Mouse (Mus musculus): ENCODE data around the gene Ube3b. TPM values are rescaled to one million over a fixed set of nuclear protein-coding genes. Genes with fewer than 3 reads are reported as not detected.

The Ube3b gene
- total RNA-seq, 2 experiments from 2014 or later: 18.5 to 26.6 TPM

GRCm38 (mm10) chr5:114421561-114422298 is 41.3 kb downstream of the Ube3b start:
- no peak for ATAC-seq (replicated peaks; ENCODE audit: poor library complexity)

DNA sequence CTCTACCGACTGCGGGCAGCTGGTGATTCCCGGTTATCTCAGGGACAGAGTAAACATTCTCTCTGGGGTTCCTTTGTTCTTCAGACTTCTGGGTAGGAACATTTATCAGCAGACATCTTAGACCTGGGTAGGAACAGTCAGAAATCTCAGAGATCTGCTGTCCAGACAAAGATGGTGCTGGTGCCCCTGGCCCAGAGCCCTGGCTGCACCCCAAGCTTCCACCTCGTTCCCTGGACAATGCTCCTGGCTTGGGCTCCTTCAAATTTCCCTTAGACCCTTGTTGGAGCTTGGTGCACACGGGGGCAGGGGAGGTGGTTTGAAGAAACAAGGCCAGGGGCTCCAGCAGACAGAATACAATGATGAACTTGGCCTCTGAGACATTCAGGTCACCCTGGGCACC is 42.2 kb downstream of the Ube3b start:
- ATAC-seq (replicated peaks; ENCODE audit: poor library complexity): no peak

DNA sequence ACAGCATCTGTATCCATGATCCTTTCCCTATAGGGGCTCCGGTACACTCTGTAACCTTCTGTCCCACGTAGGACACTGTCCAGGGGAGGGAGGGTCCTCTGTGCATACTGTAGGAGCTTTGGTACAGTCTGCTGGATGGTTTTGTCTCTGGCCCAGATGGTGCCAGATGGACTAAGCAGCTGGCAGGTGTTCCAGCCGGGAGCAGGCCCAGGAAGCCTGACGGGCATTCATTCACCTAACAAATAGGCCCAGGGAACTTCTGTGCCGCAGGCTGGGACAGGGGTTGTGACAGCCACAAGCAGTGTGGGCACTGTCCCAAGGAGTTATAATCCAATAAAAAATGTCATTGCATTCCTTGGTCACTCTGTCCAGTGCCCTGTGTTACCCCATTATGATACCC is 43.6 kb downstream of the Ube3b start:
- no peak for ATAC-seq (replicated peaks; ENCODE audit: poor library complexity)

- ATAC-seq (replicated peaks; ENCODE audit: poor library complexity): no peak
Observed at GRCm38 (mm10) chr5:114426732-114427131, 46.3 kb downstream of the Ube3b start.

- no peak for ATAC-seq (replicated peaks; ENCODE audit: poor library complexity)
Observed at GRCm38 (mm10) chr5:114428621-114429020, 48.2 kb downstream of the Ube3b start.

GRCm38 (mm10) chr5:114429781-114430180 is 49.4 kb downstream of the Ube3b start:
- ATAC-seq (replicated peaks; ENCODE audit: poor library complexity): no peak

DNA sequence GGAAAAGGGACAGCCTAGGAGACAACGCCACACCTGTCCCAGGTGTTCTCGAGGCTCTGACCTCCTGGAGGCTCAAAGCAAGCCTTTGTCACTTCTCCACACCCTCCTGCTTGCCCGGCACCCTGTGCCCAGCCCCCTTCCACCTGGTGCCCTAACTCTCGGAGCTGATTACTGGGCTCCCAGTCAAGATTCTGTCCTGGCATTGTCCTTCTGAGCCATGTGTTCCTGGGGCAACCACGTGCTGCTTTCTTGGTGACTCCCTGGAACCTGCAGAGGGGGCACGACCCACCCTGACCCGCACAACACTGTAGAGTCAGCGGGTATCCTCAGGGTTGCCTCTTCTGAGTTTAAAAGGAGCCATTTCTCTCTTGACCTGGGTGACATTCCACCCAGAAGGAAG is 54.0 kb downstream of the Ube3b start:
- ATAC-seq (replicated peaks; ENCODE audit: poor library complexity): no peak

DNA sequence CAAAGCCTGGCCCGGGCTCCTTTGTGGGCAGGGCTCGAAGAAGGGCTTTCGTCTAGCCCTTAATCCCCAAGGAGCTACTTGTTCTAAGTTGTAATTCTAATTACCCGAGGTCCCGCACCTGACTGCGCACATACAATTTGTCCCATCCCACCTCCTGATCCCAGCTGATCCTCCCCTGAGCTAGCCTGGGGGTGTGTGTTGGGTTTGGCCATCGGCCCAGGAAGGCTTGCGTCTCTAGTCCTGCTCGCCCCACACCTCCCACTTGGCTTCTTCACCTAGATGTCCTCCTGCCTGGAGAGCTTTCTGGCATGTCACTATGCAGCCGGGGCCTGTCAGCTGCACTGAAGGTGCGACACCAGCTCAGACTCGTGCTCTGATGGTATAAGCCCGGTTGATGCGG is 55.2 kb downstream of the Ube3b start:
- no peak for ATAC-seq (replicated peaks; ENCODE audit: poor library complexity)

DNA sequence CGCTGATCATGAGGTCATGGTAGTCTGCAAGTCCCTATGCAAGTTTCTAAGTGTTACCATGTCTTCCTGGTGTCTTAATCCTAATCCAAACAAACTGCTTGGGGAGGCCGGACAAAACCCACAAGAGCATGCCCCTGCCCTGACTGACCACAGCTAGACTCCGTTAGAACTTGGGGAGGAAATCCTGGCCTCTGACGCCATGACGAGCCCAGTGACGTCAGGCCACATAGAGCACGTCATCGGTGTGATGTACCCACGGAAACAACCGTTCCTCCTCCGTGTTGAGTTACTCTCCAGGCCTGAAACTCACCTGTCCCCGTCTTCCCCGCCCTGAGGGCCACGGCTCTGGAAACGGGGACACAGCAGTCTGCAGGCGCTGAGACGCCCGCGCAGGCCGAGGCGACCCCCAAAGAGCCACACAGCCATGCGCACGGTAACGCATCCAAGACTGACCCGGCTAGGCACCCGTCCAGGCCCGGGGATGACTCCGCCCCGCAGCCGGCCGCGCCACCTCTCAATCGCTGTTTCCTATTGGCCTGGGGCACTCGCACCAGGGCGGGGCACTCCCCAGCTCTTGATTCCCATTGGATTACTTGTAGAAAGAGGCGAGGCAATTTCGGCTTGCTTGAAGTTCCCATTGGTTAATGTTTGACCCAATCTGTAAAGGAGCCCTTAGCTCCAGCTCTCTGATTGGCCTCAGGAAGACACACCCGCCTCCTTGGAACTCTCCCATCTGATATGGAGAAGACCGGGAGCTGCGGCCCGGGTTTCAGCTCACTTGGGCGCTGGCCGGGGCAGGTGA is 63.4 kb downstream of the Ube3b start, which contains the start of the genes Mmab and Mvk:
Mmab (minus strand) TSS at position 495 of the 802 bp plus-strand sequence.
Mvk (plus strand) TSS at position 704 of the 802 bp plus-strand sequence.
- peak; percentile 97 for ATAC-seq (replicated peaks; ENCODE audit: poor library complexity)

- ATAC-seq (replicated peaks; ENCODE audit: poor library complexity): no peak
Observed at GRCm38 (mm10) chr5:114444368-114444692, 63.9 kb downstream of the Ube3b start.

DNA sequence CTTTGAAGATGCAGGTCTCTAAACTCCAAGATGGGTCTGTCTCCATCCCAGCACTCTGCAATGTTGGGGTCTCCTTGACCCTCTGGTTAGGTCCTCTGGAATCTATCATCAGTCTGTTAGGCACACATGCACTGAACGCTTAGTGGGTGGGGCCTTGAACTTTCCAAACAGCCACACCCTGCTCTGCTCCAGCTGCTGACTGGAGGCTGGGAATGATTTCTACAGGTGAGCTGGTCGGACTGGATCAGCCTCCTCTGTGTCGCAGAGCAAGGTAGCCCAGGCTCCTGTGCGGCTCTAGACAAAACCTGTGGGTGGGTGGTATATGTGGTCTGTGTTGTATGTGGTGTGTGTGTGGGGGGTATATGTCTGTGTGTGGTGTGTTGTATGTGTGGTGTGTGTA is 68.6 kb downstream of the Ube3b start:
- ATAC-seq (replicated peaks; ENCODE audit: poor library complexity): no peak

- no peak for ATAC-seq (replicated peaks; ENCODE audit: poor library complexity)
Observed at GRCm38 (mm10) chr5:114456287-114456686, 75.9 kb downstream of the Ube3b start.

DNA sequence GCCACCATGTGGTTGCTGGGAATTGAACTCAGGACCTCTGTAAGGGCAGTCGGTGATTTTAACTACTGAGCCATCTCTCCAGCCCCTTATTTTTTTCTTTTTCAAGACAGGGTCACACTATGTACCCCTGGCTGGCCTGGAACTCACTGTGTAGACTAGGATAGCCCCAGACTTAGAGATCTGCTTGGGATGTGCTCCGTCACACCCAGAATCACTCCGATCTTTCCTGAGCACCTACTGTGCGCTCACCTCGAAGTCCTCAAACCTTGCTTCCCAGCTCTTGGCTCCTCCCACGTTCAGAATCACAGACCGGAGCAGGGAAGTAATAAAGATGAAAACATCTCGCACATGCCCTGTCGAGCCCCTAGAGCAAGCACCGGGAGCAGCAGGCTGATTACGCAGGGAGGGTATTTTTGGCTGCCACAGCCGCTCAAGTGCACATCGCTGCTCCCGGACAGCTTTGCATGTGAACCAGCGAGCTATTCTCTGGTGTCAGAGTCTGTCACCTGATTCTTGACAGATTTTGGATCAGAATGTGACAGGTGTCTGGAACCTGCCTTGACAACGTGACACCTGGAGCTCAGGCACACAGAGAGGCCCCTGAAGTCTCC is 76.7 kb downstream of the Ube3b start:
- ATAC-seq (replicated peaks; ENCODE audit: poor library complexity): no peak

- peak; percentile 97 for ATAC-seq (replicated peaks; ENCODE audit: poor library complexity)
Observed at GRCm38 (mm10) chr5:114461238-114461637, 80.8 kb downstream of the Ube3b start.

- ATAC-seq (replicated peaks; ENCODE audit: poor library complexity): no peak
Observed at GRCm38 (mm10) chr5:114462067-114463040, 81.9 kb downstream of the Ube3b start.

DNA sequence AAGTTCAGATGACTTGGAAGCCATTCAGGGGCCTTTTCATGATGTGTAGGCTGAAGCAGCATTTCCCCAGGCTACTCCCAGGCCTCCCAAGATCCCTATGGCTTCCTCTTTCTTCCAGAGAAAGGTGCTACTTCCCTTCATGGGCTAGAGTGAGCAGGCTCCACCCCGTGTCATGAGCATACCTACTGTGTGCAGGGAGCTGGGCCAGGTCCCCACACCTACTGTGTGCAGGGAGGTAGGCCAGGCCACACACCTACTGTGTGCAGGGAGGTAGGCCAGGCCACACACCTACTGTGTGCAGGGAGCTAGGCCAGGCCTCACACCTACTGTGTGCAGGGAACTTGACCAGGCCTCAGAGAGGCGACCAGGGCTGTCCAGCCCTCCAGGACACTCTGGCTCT is 84.2 kb downstream of the Ube3b start:
- no peak for ATAC-seq (replicated peaks; ENCODE audit: poor library complexity)

- no peak for ATAC-seq (replicated peaks; ENCODE audit: poor library complexity)
Observed at GRCm38 (mm10) chr5:114465641-114466040, 85.2 kb downstream of the Ube3b start.

DNA sequence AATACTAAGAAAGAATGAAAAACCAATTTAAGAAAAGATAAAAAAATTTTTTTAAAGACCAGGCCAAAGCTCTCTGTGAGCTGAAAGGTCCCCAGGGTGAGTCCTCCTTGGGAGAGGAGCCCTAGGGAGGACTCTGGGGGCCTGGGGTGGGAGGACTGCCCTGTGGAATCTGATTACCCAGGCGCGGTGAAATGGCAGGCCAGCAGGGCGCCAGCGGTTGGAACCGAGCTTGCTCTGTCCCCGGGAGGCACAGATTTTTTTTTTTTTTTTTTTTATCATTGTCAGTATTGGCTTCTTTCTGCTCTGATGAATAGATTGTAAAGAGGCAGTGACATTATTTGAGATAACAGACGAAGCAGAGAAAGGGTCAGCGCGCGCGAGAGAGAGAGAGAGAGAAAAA is 86.6 kb downstream of the Ube3b start:
- no peak for ATAC-seq (replicated peaks; ENCODE audit: poor library complexity)

DNA sequence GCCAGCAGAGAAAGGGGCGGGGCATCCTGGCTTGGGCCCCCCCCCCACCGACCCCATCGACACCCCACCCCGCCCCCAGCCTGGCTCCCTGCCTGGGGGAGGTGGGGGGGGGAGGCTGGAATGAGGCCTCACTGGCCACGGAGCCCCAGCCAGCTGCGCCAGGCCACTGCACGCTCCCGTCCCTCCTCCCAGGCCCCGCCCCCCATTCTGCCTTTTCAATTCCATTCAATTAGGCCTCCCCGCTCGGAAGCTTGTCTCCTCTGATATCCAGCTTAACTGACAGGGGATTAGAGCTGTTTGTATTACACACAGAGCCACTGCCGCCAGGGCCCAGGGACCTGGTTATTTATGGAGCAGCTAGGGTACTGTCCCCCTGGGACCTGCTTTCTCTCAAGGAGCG is 87.0 kb downstream of the Ube3b start:
- no peak for ATAC-seq (replicated peaks; ENCODE audit: poor library complexity)

DNA sequence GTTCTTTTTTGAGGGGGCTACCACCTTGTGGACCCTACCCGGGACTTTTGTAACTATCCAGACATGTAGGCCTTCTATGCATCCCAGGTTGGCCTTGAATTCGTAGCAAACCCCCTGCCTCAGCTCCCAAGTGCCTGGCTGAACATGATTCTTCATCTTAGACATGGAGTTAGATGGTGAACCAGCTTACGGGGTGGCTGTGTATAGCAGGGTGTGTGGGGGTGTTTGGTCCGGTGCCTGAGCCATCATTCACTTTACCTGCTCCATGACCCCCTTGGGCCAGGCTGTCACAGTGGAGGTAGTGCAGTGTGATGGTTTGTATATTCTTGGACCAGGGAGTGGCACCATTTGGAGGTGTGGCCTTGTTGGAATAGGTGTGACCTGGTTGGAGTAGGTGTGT is 87.6 kb downstream of the Ube3b start:
- no peak for ATAC-seq (replicated peaks; ENCODE audit: poor library complexity)

DNA sequence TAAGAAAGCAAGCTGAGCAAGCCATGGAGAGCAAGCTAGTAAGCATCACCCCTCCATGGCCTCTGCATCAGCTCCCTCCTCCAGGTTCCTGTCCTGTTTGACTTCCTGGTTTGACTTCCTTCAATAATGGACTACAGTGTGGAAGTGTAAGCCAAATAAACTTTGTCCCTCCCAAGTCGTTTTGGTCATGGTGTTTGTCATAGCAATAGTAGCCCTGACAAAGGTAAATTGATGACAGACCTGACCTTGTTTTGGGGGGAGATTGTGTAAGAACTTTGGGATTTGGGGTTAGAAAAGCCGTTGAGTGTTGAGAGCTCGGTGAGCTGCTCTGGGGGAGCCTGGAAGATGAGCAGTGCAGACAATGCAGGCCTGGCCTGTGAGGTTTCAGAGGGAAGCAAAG is 90.0 kb downstream of the Ube3b start:
- ATAC-seq (replicated peaks; ENCODE audit: poor library complexity): no peak

All from megakaryocyte progenitor cell, adult 5-6 weeks (primary cell).